Mouse (Mus musculus): ENCODE results near the gene Tmem136. TPM values are rescaled to one million over a fixed set of nuclear protein-coding genes. Genes with fewer than 3 reads are reported as not detected.

The Tmem136 gene
- total and polyA plus RNA-seq, 3 experiments: 0.17 to 3.8 (median 0.34) TPM

GRCm38 (mm10) chr9:43093803-43094202 lies 22.6 kb downstream of the Tmem136 start:
- peaks cover 7% of the 10 kb centered on the region for H3K9me3 ChIP-seq (replicated peaks; ENCODE audit: low read length)
- H3K36me3 ChIP-seq (replicated peaks in 1 of 2; ENCODE audit: control insufficient read depth in 1 of 2, insufficient read depth in 1 of 2, low read length in 1 of 2): peaks cover 0 to 21% of the 10 kb centered on the region in 2 experiments
- in situ Hi-C loops (cut with MboI; ENCODE audit: low pct_ligation_motif_present, low pct_unique_long_range_greater_than_20kb, low sequenced_read_pairs): no loop called here
- H3K27me3 ChIP-seq (replicated peaks): no peaks in the 10 kb centered on the region
- dilution Hi-C loops (cut with MboI; ENCODE audit: extremely low pct_ligation_motif_present, extremely low pct_unique_long_range_greater_than_20kb, low sequenced_read_pairs): no loop called here
- no peak for DNase-seq (ENCODE audit: extremely low read depth)
- H3K9ac ChIP-seq (ENCODE audit: insufficient read depth, low read depth): no peak overlapping the region
- peaks cover 13% of the 10 kb centered on the region for H3K79me2 ChIP-seq (replicated peaks; ENCODE audit: control insufficient read depth, extremely low read depth, insufficient read depth, poor library complexity, severe bottlenecking)
- peaks cover 4 to 49% of the 10 kb centered on the region in 2 experiments; a peak in 3 of 4 replicates for H3K4me1 ChIP-seq (ENCODE audit: control insufficient read depth in 1 of 2, insufficient read depth in 2 of 2)
- TF ChIP-seq JUND (conservative IDR thresholded peaks at IDR 0.05; ENCODE audit: low read depth, low read length): no peak
- TF ChIP-seq MXI1 (IDR thresholded peaks at IDR 0.05; ENCODE audit: low read depth, low read length): no peak
- TF ChIP-seq CHD2 (IDR thresholded peaks at IDR 0.05; ENCODE audit: low read length): no peak
- no peak for TF ChIP-seq POLR2AphosphoS2 (IDR thresholded peaks at IDR 0.05; ENCODE audit: low read depth, low read length)
- TF ChIP-seq PAX5 (IDR thresholded peaks at IDR 0.05; ENCODE audit: low read length): no peak
- TF ChIP-seq ZMIZ1 (IDR thresholded peaks at IDR 0.05; ENCODE audit: low read depth, low read length): no peak
- TF ChIP-seq USF1 (IDR thresholded peaks at IDR 0.05; ENCODE audit: low read depth, low read length): no peak
- H3K4me2 ChIP-seq (ENCODE audit: insufficient read depth, low read depth, poor library complexity, severe bottlenecking): no peak overlapping the region
- H3K4me3 ChIP-seq (replicated peaks in 1 of 3; ENCODE audit: low read depth in 2 of 3, low read length in 2 of 3, poor library complexity in 1 of 3): no peak overlapping the region
- H3K27ac ChIP-seq (ENCODE audit: insufficient read depth, low read depth): no peak overlapping the region

GRCm38 (mm10) chr9:43085686-43086285 lies 30.6 kb downstream of the Tmem136 start:
- Histone ChIP-seq H3K9me3 (replicated peaks; ENCODE audit: low read length) (no peaks in the 10 kb centered on the region), H3K9ac (ENCODE audit: insufficient read depth, low read depth) (no peak overlapping the region), H3K27me3 (replicated peaks) (no peaks in the 10 kb centered on the region), H3K4me1 (ENCODE audit: control insufficient read depth in 1 of 2, insufficient read depth in 2 of 2) (peaks cover 0 to 27% of the 10 kb centered on the region in 2 experiments; a peak in 2 of 4 replicates), H3K4me2 (ENCODE audit: insufficient read depth, low read depth, poor library complexity, severe bottlenecking) (no peak overlapping the region), H3K27ac (ENCODE audit: insufficient read depth, low read depth) (no peak overlapping the region), H3K79me2 (replicated peaks; ENCODE audit: control insufficient read depth, extremely low read depth, insufficient read depth, poor library complexity, severe bottlenecking) (peaks cover 7% of the 10 kb centered on the region), H3K36me3 (replicated peaks in 1 of 2; ENCODE audit: control insufficient read depth in 1 of 2, insufficient read depth in 1 of 2, low read length in 1 of 2) (peaks cover 0 to 9% of the 10 kb centered on the region in 2 experiments), H3K4me3 (replicated peaks in 1 of 3; ENCODE audit: low read depth in 2 of 3, low read length in 2 of 3, poor library complexity in 1 of 3) (no peak overlapping the region)
- in situ Hi-C loops (cut with MboI; ENCODE audit: low pct_ligation_motif_present, low pct_unique_long_range_greater_than_20kb, low sequenced_read_pairs): no loop called here
- dilution Hi-C loops (cut with MboI; ENCODE audit: extremely low pct_ligation_motif_present, extremely low pct_unique_long_range_greater_than_20kb, low sequenced_read_pairs): no loop called here
- TF ChIP-seq E2F4 (IDR thresholded peaks at IDR 0.05; ENCODE audit: insufficient replicate concordance, low read depth, low read length) (no peak), CHD1 (IDR thresholded peaks at IDR 0.05; ENCODE audit: low read depth, low read length) (no peak), MAZ (IDR thresholded peaks at IDR 0.05; ENCODE audit: low read depth, low read length) (no peak), RCOR1 (conservative IDR thresholded peaks at IDR 0.05; ENCODE audit: low read depth, low read length) (no peak), MYC (IDR thresholded peaks at IDR 0.05; ENCODE audit: low read depth, low read length) (no peak), BHLHE40 (IDR thresholded peaks at IDR 0.05; ENCODE audit: low read depth, low read length) (no peak), KAT2A (IDR thresholded peaks at IDR 0.05; ENCODE audit: insufficient replicate concordance, low read length) (no peak), MEF2A (IDR thresholded peaks at IDR 0.05; ENCODE audit: borderline replicate concordance, low read depth, low read length) (no peak), SIN3A (IDR thresholded peaks at IDR 0.05; ENCODE audit: low read length) (no peak), EP300 (IDR thresholded peaks at IDR 0.05; ENCODE audit: low read length) (no peak), ETS1 (conservative IDR thresholded peaks at IDR 0.05; ENCODE audit: low read depth, low read length) (no peak), GABPA (IDR thresholded peaks at IDR 0.05; ENCODE audit: insufficient replicate concordance, low read depth, low read length) (no peak), RAD21 (IDR thresholded peaks at IDR 0.05; ENCODE audit: low read depth, low read length) (no peak), TBP (conservative IDR thresholded peaks at IDR 0.05; ENCODE audit: low read depth, low read length) (no peak)
- DNase-seq (ENCODE audit: extremely low read depth): no peak
